ENCODE assay signal across 20 mouse cellular contexts in genomic region chr5:72160781-72161485, GRCm38 (mm10). TPM values are rescaled to one million over a fixed set of nuclear protein-coding genes. Genes with fewer than 3 reads are reported as not detected.
A peak's percentile ranks its signal among the peaks of the same experiment; 100 is the strongest.
DNase-seq lines count a peak whose midpoint lies in the region; ATAC-seq and TF ChIP-seq lines count a peak whose summit lies in the region.
"Had no signal": no experiment of that assay in that cellular context is flagged by ENCODE, and none has a peak within 500 bp of the region (broad histone marks: within the 10 kb centered on the region; RNA-seq: fewer than 3 reads in every experiment).

No protein-coding gene starts in this region.

- no peak for DNase-seq in layer of hippocampus, adult 2 months (ENCODE audit: low spot score in 2 of 2)
- no peak for DNase-seq in layer of hippocampus, adult 9-11 months
- peak; percentile 64 for DNase-seq in CD4-positive helper T cell, adult 2 months (ENCODE audit: low read depth, low spot score)
- DNase-seq in naive thymus-derived CD4-positive, alpha-beta T cell, adult 2 months (ENCODE audit: low read depth) = peak; percentile 68
- DNase-seq in adipocyte (ENCODE audit: low spot score) = no peak
- DNase-seq: cerebellum, postnatal 10 days; embryo, embryonic 11 days; gastrocnemius, postnatal 36 days; heart, postnatal 4 days; lung, adult 18-20 months; lung, postnatal 4 days had no signal

- H3K4me2 ChIP-seq in hindbrain, embryonic 16.5 days (ENCODE audit: low read length) = no peak overlapping the region
- H3K4me2 ChIP-seq: forebrain, embryonic 12.5 days; kidney, embryonic 15.5 days; limb, embryonic 13.5 days; midbrain, embryonic 15.5 days had no signal

- H3K9ac ChIP-seq in hindbrain, embryonic 16.5 days (ENCODE audit: low read depth, low read length) = no peak overlapping the region
- H3K9ac ChIP-seq: forebrain, embryonic 12.5 days; kidney, embryonic 15.5 days; limb, embryonic 13.5 days; midbrain, embryonic 15.5 days had no signal

- peaks cover 22% of the 10 kb centered on the region for H3K36me3 ChIP-seq in hindbrain, embryonic 16.5 days (ENCODE audit: control insufficient read depth, insufficient read depth, low read length)

- no peaks in the 10 kb centered on the region for H3K9me3 ChIP-seq in hindbrain, embryonic 16.5 days (ENCODE audit: control insufficient read depth, low read length)
- H3K9me3 ChIP-seq: forebrain, embryonic 12.5 days; heart, embryonic 10.5 days; kidney, embryonic 15.5 days; limb, embryonic 13.5 days; midbrain, embryonic 15.5 days had no signal

- H3K4me1 ChIP-seq in hindbrain, embryonic 16.5 days (ENCODE audit: control insufficient read depth, insufficient read depth, low read depth, low read length) = no peaks in the 10 kb centered on the region
- H3K4me1 ChIP-seq: forebrain, embryonic 12.5 days had no signal

- TF ChIP-seq CTCF in layer of hippocampus, adult 2 months (conservative IDR thresholded peaks at IDR 0.05) = no peak

- peak; percentile 68 for ATAC-seq in common myeloid progenitor, adult 5-6 weeks (replicated peaks; ENCODE audit: low read depth, poor library complexity, severe bottlenecking)
- ATAC-seq in hindbrain, embryonic 16.5 days = no peak
- no peak for ATAC-seq in erythroblast, adult 5-6 weeks (replicated peaks; ENCODE audit: low FRiP score, poor library complexity, severe bottlenecking)
- ATAC-seq: midbrain, embryonic 15.5 days; Patski had no signal

- no peak overlapping the region for H3K4me3 ChIP-seq in layer of hippocampus, adult 2 months
- H3K4me3 ChIP-seq in hindbrain, embryonic 16.5 days (ENCODE audit: low read length) = no peak overlapping the region
- H3K4me3 ChIP-seq: forebrain, embryonic 12.5 days; heart, embryonic 10.5 days; kidney, embryonic 15.5 days; limb, embryonic 13.5 days; midbrain, embryonic 15.5 days had no signal

- H3K27me3 ChIP-seq in hindbrain, embryonic 16.5 days (replicated peaks; ENCODE audit: control insufficient read depth, insufficient read depth, low read length) = no peaks in the 10 kb centered on the region
- H3K27me3 ChIP-seq: forebrain, embryonic 12.5 days; kidney, embryonic 15.5 days; limb, embryonic 13.5 days; midbrain, embryonic 15.5 days; Patski had no signal

- WGBS in hindbrain, embryonic 16.5 days = 93% methylated on average over 11 of the region's 11 CpGs

- H3K27ac ChIP-seq in layer of hippocampus, adult 2 months = peak overlapping the region; percentile 36; the same call in 1 of the 2 replicates
- no peak overlapping the region for H3K27ac ChIP-seq in hindbrain, embryonic 16.5 days (ENCODE audit: low read depth, low read length)
- H3K27ac ChIP-seq: forebrain, embryonic 12.5 days; heart, embryonic 10.5 days; kidney, embryonic 15.5 days; limb, embryonic 13.5 days; midbrain, embryonic 15.5 days had no signal

RNA-seq across cellular contexts. Expression of gene Commd8, which starts 7.1 kb away (rescaled TPM):
- 100 to 1,000 TPM; 105 to 113 TPM for total RNA-seq in layer of hippocampus, adult 2 months (2021)
- total RNA-seq in common myeloid progenitor, adult 5-6 weeks (2017) = 53.5 and 66.8 TPM in 2 replicates
- polyA plus RNA-seq in hindbrain, embryonic 16.5 days (2015; fragmentation: Nextera tagmentation; extraction: Ambion mirVana) = 140 and 161 TPM in 2 replicates
- total RNA-seq in erythroblast, adult 5-6 weeks (2015; ENCODE audit: low replicate concordance) = 57.1 and 66.7 TPM in 2 replicates
- 28.7 and 59.9 TPM in 2 replicates for total RNA-seq in erythroblast, adult 5-6 weeks (2017; ENCODE audit: low replicate concordance)

Comparison
In these comparisons a context has a peak if more than half of its experiments do, and no peak if none do; other contexts are left out.
1. DNase-seq: peak in CD4-positive helper T cell, adult 2 months (single experiment) and naive thymus-derived CD4-positive, alpha-beta T cell, adult 2 months (single experiment); none in layer of hippocampus, adult 2 months (0 of 2), layer of hippocampus, adult 9-11 months (single experiment) and adipocyte (single experiment).